Mouse (Mus musculus) heart, postnatal 0 days (tissue): ENCODE data around the gene Fbxo47. TPM values are rescaled to one million over a fixed set of nuclear protein-coding genes. Genes with fewer than 3 reads are reported as not detected.

Experiments
- ATAC-seq: fragments of 200-750 bp; cut with Nextera tagmentation; 2 replicates; pipeline ENCODE4 v1.8.0; 2017; ENCODE audit warnings: low read depth, moderate number of reproducible peaks, moderate library complexity; ENCODE audit not compliant: insufficient read depth
- DNase-seq: peaks from one replicate; pipeline ENCODE4 v3.0.0-alpha.2; 2016; ENCODE audit warnings: low spot score
- H3K27ac ChIP-seq: fragments of 300-500 bp; sonication (generic); 2 replicates; pipeline ENCODE4 v1.5.1; 2014; ENCODE audit warnings: low read depth, mild to moderate bottlenecking
- H3K27me3 ChIP-seq: fragments of 300-500 bp; sonication (generic); 2 replicates; pipeline ENCODE4 v1.6.1; 2014; ENCODE audit warnings: low read length, mixed read lengths; ENCODE audit not compliant: control insufficient read depth, insufficient read depth
- H3K36me3 ChIP-seq: fragments of 300-500 bp; sonication (generic); replicated peaks from 2 replicates; pipeline ENCODE4 v1.6.1; 2014; ENCODE audit warnings: low read length, mixed read lengths; ENCODE audit not compliant: control insufficient read depth, insufficient read depth
- H3K4me1 ChIP-seq: fragments of 300-500 bp; sonication (generic); 2 replicates; pipeline ENCODE4 v1.6.1; 2014; ENCODE audit warnings: antibody characterized with exemption; ENCODE audit not compliant: control insufficient read depth, insufficient read depth
- H3K4me2 ChIP-seq: fragments of 300-500 bp; sonication (generic); 2 replicates; pipeline ENCODE4 v1.6.1; 2014; ENCODE audit warnings: low read depth, mild to moderate bottlenecking, low read length, moderate library complexity
- H3K4me3 ChIP-seq: fragments of 300-500 bp; sonication (generic); 2 replicates; pipeline ENCODE4 v1.5.1; 2014; ENCODE audit warnings: low read depth, low read length
- H3K9ac ChIP-seq: fragments of 300-500 bp; sonication (generic); replicated peaks from 2 replicates; pipeline ENCODE4 v1.6.1; 2014; ENCODE audit warnings: low read depth, low read length, mixed read lengths
- H3K9me3 ChIP-seq: fragments of 300-500 bp; sonication (generic); replicated peaks from 2 replicates; pipeline ENCODE4 v1.6.1; 2016; ENCODE audit warnings: low read length; ENCODE audit not compliant: control insufficient read depth
- CTCF ChIP-seq: IDR thresholded peaks from 2 replicates; pipeline ENCODE4 v1.5.1; 2016; ENCODE audit warnings: antibody characterized with exemption, control low read depth, low read depth
- EP300 ChIP-seq: IDR thresholded peaks from 2 replicates; pipeline ENCODE4 v1.6.1; 2016; ENCODE audit warnings: antibody characterized with exemption, low read depth
- whole genome bisulfite sequencing: fragments of 180-500 bp; shearing (Covaris S2); extraction: QIAGEN DNeasy Blood & Tissue Kit; methylation state at CpG from one replicate; pipeline ENCODE4 v1.1.7; 2014; 5-methylcytosine and 5-hydroxymethylcytosine counted together
- polyA plus RNA-seq: library from polyadenylated mRNA; unstranded; fragments of >200 nt; fragmentation: Nextera tagmentation; extraction: Ambion mirVana; gene quantifications from 2 replicates; pipeline ENCODE4 v1.2.1, GENCODE M21; 2015
- total RNA-seq: library from RNA; depleted of rRNA; stranded (reverse); fragments of >200 nt; gene quantifications from 2 replicates; pipeline ENCODE4 v1.2.3, GENCODE M21; 2014; ENCODE audit warnings: low replicate concordance

Gene Fbxo47
- total and polyA plus RNA-seq, 2 experiments from 2014 or later: 0.63 to 9.9 TPM

DNA sequence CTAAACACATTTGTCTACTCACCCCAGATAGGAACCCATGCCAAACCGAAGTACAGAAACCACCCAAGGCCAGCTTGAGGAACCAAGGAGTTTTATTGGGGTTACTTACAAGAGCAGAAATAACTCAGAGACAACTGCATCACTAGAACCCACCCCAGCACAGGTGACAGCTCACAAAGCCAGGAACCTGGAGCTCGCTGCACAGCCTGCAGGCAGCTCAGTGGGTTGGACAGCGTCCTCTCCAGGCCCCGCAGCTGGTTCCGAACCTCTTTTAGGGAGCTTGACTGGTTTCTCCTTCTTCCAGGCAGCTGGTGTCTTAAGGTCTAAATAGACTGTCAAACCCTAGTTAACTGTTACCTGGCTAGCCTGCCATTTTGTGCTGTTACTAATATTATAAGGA, 7.9 kb upstream of the Fbxo47 start:
- no peak for TF ChIP-seq EP300
- no peak for TF ChIP-seq CTCF
- DNase-seq (no peak), ATAC-seq (no peak)
- Histone ChIP-seq H3K27ac (no peak overlapping the region), H3K4me1 (no peaks in the 10 kb centered on the region), H3K4me3 (no peak overlapping the region), H3K4me2 (no peak overlapping the region), H3K27me3 (no peaks in the 10 kb centered on the region), H3K36me3 (no peaks in the 10 kb centered on the region), H3K9ac (no peak overlapping the region), H3K9me3 (no peaks in the 10 kb centered on the region)
- 71% methylated on average over 5 of the region's 5 CpGs for WGBS

GRCm38 (mm10) chr11:97885296-97885915, 1.5 kb upstream of the Fbxo47 start:
- H3K9me3 ChIP-seq: no peaks in the 10 kb centered on the region
- no peaks in the 10 kb centered on the region for H3K27me3 ChIP-seq
- H3K4me3 ChIP-seq: no peak overlapping the region
- no peaks in the 10 kb centered on the region for H3K36me3 ChIP-seq
- no peaks in the 10 kb centered on the region for H3K4me1 ChIP-seq
- no peak overlapping the region for H3K9ac ChIP-seq
- no peak overlapping the region for H3K27ac ChIP-seq
- ATAC-seq (no peak), DNase-seq (no peak)
- 83% methylated on average over 2 of the region's 2 CpGs for WGBS
- no peak overlapping the region for H3K4me2 ChIP-seq
- TF ChIP-seq EP300: no peak
- no peak for TF ChIP-seq CTCF

- TF ChIP-seq EP300 (no peak), CTCF (no peak)
- Histone ChIP-seq H3K27me3 (no peaks in the 10 kb centered on the region), H3K4me2 (peak overlapping the region; percentile 65), H3K36me3 (no peaks in the 10 kb centered on the region), H3K4me3 (peak overlapping the region; percentile 50), H3K9me3 (no peaks in the 10 kb centered on the region), H3K4me1 (no peaks in the 10 kb centered on the region), H3K27ac (peak overlapping the region; percentile 82), H3K9ac (no peak overlapping the region; the same call in 1 of the 2 replicates)
- ATAC-seq (no peak), DNase-seq (no peak)
- WGBS: 25% methylated on average over 7 of the region's 7 CpGs
These were observed 739 bp upstream of the Fbxo47 start for GRCm38 (mm10) chr11:97884601-97885185.

DNA sequence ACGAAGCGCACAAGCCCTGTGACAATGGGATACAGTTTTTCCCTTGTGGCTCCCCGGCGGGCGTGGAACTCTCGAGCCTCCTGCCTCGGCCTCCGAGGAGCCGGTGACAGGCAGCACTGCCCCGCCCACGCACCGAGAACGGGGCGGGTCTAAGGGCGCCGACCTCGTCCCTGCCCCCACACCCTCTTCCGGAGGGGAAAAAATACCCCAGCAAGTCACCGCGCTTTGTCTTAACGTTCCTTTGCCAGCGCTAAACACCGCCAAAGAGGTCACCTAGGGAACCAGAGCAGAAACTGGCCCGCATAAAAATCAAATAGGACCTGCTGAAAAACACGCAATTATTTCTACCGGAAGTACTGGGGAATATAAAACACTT, 424 bp downstream of the Fbxo47 start:
- TF ChIP-seq EP300: peak; percentile 45; the same call in 1 of the 2 replicates
- no peak for TF ChIP-seq CTCF
- ATAC-seq: peak; percentile 42
- 3% methylated on average over 26 of the region's 26 CpGs for WGBS

GRCm38 (mm10) chr11:97880362-97880761, 3.6 kb downstream of the Fbxo47 start:
- no peak for TF ChIP-seq CTCF
- no peak for TF ChIP-seq EP300
- WGBS: 94% methylated on average over 4 of the region's 4 CpGs
- Histone ChIP-seq H3K9me3 (no peaks in the 10 kb centered on the region), H3K27me3 (no peaks in the 10 kb centered on the region), H3K4me1 (no peaks in the 10 kb centered on the region), H3K36me3 (no peaks in the 10 kb centered on the region), H3K27ac (no peak overlapping the region), H3K4me3 (no peak overlapping the region), H3K9ac (no peak overlapping the region), H3K4me2 (no peak overlapping the region)
- DNase-seq: no peak
- ATAC-seq: no peak

More for the DNA sequence above, 424 bp downstream of the Fbxo47 start:
- H3K4me2 ChIP-seq: peak overlapping the region; percentile 65
- H3K27me3 ChIP-seq: no peaks in the 10 kb centered on the region
- peak; percentile 57 for DNase-seq
- peak overlapping the region; percentile 65 for H3K27ac ChIP-seq
- H3K9me3 ChIP-seq: no peaks in the 10 kb centered on the region
- H3K9ac ChIP-seq: 0 out of 2 replicates have a peak overlapping the region, but pooled peaks have one; percentile 29
- H3K36me3 ChIP-seq: no peaks in the 10 kb centered on the region
- H3K4me1 ChIP-seq: no peaks in the 10 kb centered on the region
- peak overlapping the region; percentile 50 for H3K4me3 ChIP-seq

DNA sequence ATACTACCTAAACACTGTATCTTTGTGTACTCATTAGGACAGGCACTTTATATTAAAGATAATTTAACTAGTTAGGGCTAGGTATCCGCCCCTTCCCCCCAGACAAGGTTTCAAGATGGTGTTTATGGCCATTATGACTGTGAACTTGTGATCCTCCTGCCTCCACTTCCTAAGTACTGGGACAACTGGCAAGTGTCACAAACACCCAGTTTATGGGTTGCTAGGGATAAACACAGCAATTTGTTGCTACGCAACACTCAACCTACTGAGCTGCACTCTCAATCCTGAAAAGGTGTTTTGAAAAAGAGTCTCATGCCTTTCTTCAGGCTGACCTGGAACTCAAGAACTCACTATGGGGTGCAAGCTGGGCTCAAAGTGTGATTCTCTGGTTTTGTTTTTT, 6.6 kb downstream of the Fbxo47 start:
- Histone ChIP-seq H3K9me3 (no peaks in the 10 kb centered on the region), H3K4me2 (no peak overlapping the region), H3K4me3 (no peak overlapping the region), H3K27ac (no peak overlapping the region), H3K36me3 (no peaks in the 10 kb centered on the region), H3K9ac (no peak overlapping the region), H3K4me1 (no peaks in the 10 kb centered on the region), H3K27me3 (no peaks in the 10 kb centered on the region)
- DNase-seq (no peak), ATAC-seq (no peak)
- no peak for TF ChIP-seq CTCF
- TF ChIP-seq EP300: no peak
- WGBS: 69% methylated on average over 2 of the region's 2 CpGs
